Mouse (Mus musculus) C2C12 (cell line): Measurements from ENCODE around the gene B3galnt1.

Source experiments
- CEBPB ChIP-seq: IDR thresholded peaks from one replicate; pipeline ENCODE4 v1.6.1; 2011; ENCODE audit warnings: low read depth, mild to moderate bottlenecking, control low read depth, moderate library complexity
- CTCF ChIP-seq: IDR thresholded peaks from one replicate; pipeline ENCODE4 v1.5.1; 2011; ENCODE audit not compliant: control insufficient read depth, insufficient read depth, insufficient read length
- FOSL1 ChIP-seq: IDR thresholded peaks from one replicate; pipeline ENCODE4 v1.8.0; 2011; ENCODE audit warnings: mild to moderate bottlenecking, low read length; ENCODE audit not compliant: poor library complexity, insufficient read depth, severe bottlenecking
- MAX ChIP-seq: IDR thresholded peaks from one replicate; pipeline ENCODE4 v1.6.1; 2011; ENCODE audit warnings: mild to moderate bottlenecking, control low read depth
- USF1 ChIP-seq: IDR thresholded peaks from one replicate; pipeline ENCODE4 v1.6.1; 2011; ENCODE audit warnings: low read depth, mild to moderate bottlenecking, control low read depth, moderate library complexity

DNA sequence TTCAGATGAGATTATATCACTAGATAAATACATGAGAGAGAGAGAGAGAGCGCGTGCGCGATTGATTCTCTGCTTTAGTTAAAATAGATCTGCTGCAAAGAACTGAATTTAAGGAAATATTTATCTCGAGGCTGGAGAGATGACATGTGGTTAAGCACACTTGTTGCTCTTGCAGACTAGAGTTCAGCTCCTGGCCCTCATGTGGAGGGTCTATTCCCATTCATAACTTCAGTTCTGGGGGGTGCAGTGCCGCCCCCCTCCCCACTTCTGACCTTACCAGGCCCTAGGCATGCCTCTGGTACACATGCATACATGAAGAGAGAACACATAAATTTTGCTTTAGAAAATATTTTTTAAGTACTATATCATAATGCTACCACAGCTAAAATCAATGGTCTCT is 1.5 kb downstream of the B3galnt1 start:
- TF ChIP-seq CTCF: no peak
- no peak for TF ChIP-seq MAX
- TF ChIP-seq FOSL1: no peak
- TF ChIP-seq USF1: no peak
- TF ChIP-seq CEBPB: no peak
